Mouse (Mus musculus) olfactory bulb, adult 2 months (tissue): ENCODE measurements around the gene Abca12.

Experiments used
- CTCF ChIP-seq: fragments of 200-500 bp; IDR thresholded peaks from 2 replicates; pipeline ENCODE4 v1.5.1; 2012; ENCODE audit warnings: low read depth, mild to moderate bottlenecking, low read length, moderate library complexity; ENCODE audit not compliant: insufficient read depth
- POLR2A ChIP-seq: fragments of 200-500 bp; IDR thresholded peaks from 2 replicates; pipeline ENCODE4 v1.6.1; 2012; ENCODE audit warnings: mild to moderate bottlenecking, low read depth, low read length, moderate library complexity; ENCODE audit not compliant: insufficient read depth

DNA sequence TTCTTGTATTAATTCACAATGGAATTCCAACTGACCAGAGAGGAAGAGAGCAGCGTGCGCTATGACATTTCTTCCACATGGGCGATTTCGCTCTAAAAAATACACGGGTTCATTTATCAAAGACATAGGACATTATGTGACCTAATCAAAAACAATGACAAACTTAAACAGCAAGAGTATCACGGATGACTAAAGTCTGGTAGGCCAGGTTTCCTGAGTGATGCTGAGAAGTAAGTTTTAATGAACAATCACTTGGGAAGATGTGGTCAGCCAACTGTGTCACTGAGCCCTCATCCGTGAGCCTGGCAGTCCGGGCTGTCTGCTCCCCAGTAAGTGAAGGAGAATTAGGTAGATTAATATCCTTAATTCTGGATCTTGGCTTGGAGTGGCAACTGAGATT is 21.2 kb downstream of the Abca12 start:
- TF ChIP-seq CTCF (no peak), POLR2A (no peak)
